In genomic region chr6:48801897-48802296, GRCm38 (mm10) we compare ENCODE assay signal across 28 mouse cellular contexts. TPM values are rescaled to one million over a fixed set of nuclear protein-coding genes. Genes with fewer than 3 reads are reported as not detected.
DNase-seq lines count a peak whose midpoint lies in the region; ATAC-seq lines count a peak whose summit lies in the region.
"Had no signal": no experiment of that assay in that cellular context is flagged by ENCODE, and none has a peak within 500 bp of the region (broad histone marks: within the 10 kb centered on the region; RNA-seq: fewer than 3 reads in every experiment).

No protein-coding gene starts in this region.

- peak; percentile 87 for DNase-seq in CD4-positive helper T cell, adult 2 months (ENCODE audit: low read depth, low spot score)
- DNase-seq in T-cell, adult 2 months (ENCODE audit: low spot score), result peak; percentile 73
- DNase-seq in splenic B cell, adult 2 months (ENCODE audit: low read depth, low spot score), result peak; percentile 65
- DNase-seq in gastrocnemius, adult 18-20 months (ENCODE audit: low spot score), result no peak
- DNase-seq in left cerebral cortex, adult 18-20 months (ENCODE audit: low spot score in 2 of 2), result no peak
- no peak for DNase-seq in embryo, embryonic 11 days
- DNase-seq: adrenal gland, postnatal 14 days; cerebellum, adult 11-12 months; cerebellum, postnatal 36 days; gastrocnemius, postnatal 10 days; heart, adult 2 months; heart, postnatal 36 days; kidney, adult 11 months; spleen, adult 18-20 months had no signal

- ATAC-seq in inflammation-experienced regulatory T-cells, adult 6 months, result peak; percentile 98
- ATAC-seq: lung, postnatal 0 days; Patski had no signal

- H3K27me3 ChIP-seq in splenic B cell, adult 2 months (ENCODE audit: control insufficient read depth, insufficient read depth, low read length, poor library complexity, severe bottlenecking), result no peaks in the 10 kb centered on the region
- H3K27me3 ChIP-seq: hindbrain, embryonic 15.5 days; limb, embryonic 15.5 days; liver, embryonic 15.5 days; neural tube, embryonic 12.5 days; Patski had no signal

- no peaks in the 10 kb centered on the region for H3K36me3 ChIP-seq in splenic B cell, adult 2 months (ENCODE audit: control insufficient read depth, insufficient read depth, low read length, poor library complexity, severe bottlenecking)
- H3K36me3 ChIP-seq: embryonic facial prominence, embryonic 10.5 days; hindbrain, embryonic 15.5 days; limb, embryonic 15.5 days; liver, embryonic 15.5 days; neural tube, embryonic 12.5 days had no signal

RNA-seq across cellular contexts. Expression of gene Gimap3, which starts 31.2 kb away (rescaled TPM):
- 1,000 to 10,000 TPM; 1,096 to 1,768 (median 1,751) TPM for polyA plus RNA-seq in inflammation-experienced regulatory T-cells, adult 6 months (2017; shearing (Covaris generic))
- total RNA-seq in gastrocnemius, adult 18-20 months (2021), result under 1 TPM; 0.09 to 0.28 TPM
- not detected for total RNA-seq in left cerebral cortex, adult 18-20 months (2021)
- total RNA-seq: layer of hippocampus, adult 2 months; left cerebral cortex, postnatal 36 days; midbrain, postnatal 0 days had no signal
- polyA plus RNA-seq: brain, embryonic 14.5 days; embryonic facial prominence, embryonic 10.5 days; forebrain, embryonic 11.5 days; heart, embryonic 14.5 days; hindbrain, embryonic 15.5 days; limb, embryonic 15.5 days; midbrain, postnatal 0 days; neural tube, embryonic 12.5 days; Patski had no signal

RNA-seq across cellular contexts. Expression of gene Tmem176a, which starts 38.8 kb away (rescaled TPM):
- 10 to 100 TPM; 13.3 to 32.6 (median 28.4) TPM for polyA plus RNA-seq in inflammation-experienced regulatory T-cells, adult 6 months (2017; shearing (Covaris generic))
- total RNA-seq in gastrocnemius, adult 18-20 months (2021), result 1 to 10 TPM; 3.3 to 3.9 TPM
- 10 to 100 TPM; 28.9 to 40.9 TPM for total RNA-seq in left cerebral cortex, adult 18-20 months (2021)

RNA-seq across cellular contexts. Expression of gene Tmem176b, which starts 39.4 kb away (rescaled TPM):
- 10 to 100 TPM; 28.1 to 42.7 (median 29.5) TPM for polyA plus RNA-seq in inflammation-experienced regulatory T-cells, adult 6 months (2017; shearing (Covaris generic))
- 1 to 10 TPM; 7.6 to 8.9 TPM for total RNA-seq in gastrocnemius, adult 18-20 months (2021)
- total RNA-seq in left cerebral cortex, adult 18-20 months (2021), result 10 to 100 TPM; 55.5 to 58.5 TPM

RNA-seq across cellular contexts. Expression of gene Gimap5, which starts 55.9 kb away (rescaled TPM):
- 100 to 1,000 TPM; 218 to 266 (median 236) TPM for polyA plus RNA-seq in inflammation-experienced regulatory T-cells, adult 6 months (2017; shearing (Covaris generic))
- total RNA-seq in gastrocnemius, adult 18-20 months (2021), result 1 to 10 TPM in 1 of 2 experiments, under 1 TPM in 1; 0.57 to 1.0 TPM
- total RNA-seq in left cerebral cortex, adult 18-20 months (2021), result 1 to 10 TPM in 1 of 2 experiments, under 1 TPM in 1; 0.89 to 1.4 TPM
- polyA plus RNA-seq: Patski had no signal

Comparison
In these comparisons a context has a peak if more than half of its experiments do, and no peak if none do; other contexts are left out.
1. DNase-seq: peak in CD4-positive helper T cell, adult 2 months (single experiment), T-cell, adult 2 months (single experiment) and splenic B cell, adult 2 months (single experiment); none in gastrocnemius, adult 18-20 months (single experiment), left cerebral cortex, adult 18-20 months (0 of 2) and embryo, embryonic 11 days (single experiment).
2. RNA of gene Tmem176a, which starts 38.8 kb away (total RNA-seq): 28.9 to 40.9 TPM in left cerebral cortex, adult 18-20 months; 3.3 to 3.9 TPM in gastrocnemius, adult 18-20 months; every median in the first group is over 4 times any median in the second.
3. RNA of gene Tmem176b, which starts 39.4 kb away (total RNA-seq): 55.5 to 58.5 TPM in left cerebral cortex, adult 18-20 months; 7.6 to 8.9 TPM in gastrocnemius, adult 18-20 months; every median in the first group is over 4 times any median in the second.